Mouse (Mus musculus) stomach, postnatal 0 days (tissue): ENCODE results near the gene Rac3. TPM values are rescaled to one million over a fixed set of nuclear protein-coding genes. Genes with fewer than 3 reads are reported as not detected.

Experiments
- ATAC-seq: fragments of 200-750 bp; cut with Nextera tagmentation; 2 replicates; pipeline ENCODE4 v1.8.0; 2017; ENCODE audit not compliant: low FRiP score, low TSS enrichment
- DNase-seq: peaks from one replicate; pipeline ENCODE4 v3.0.0-alpha.2; 2016; ENCODE audit warnings: low spot score
- H3K27ac ChIP-seq: fragments of 300-500 bp; sonication (generic); replicated peaks from 2 replicates; pipeline ENCODE4 v1.5.1; 2014; ENCODE audit warnings: mild to moderate bottlenecking, control low read depth
- H3K27me3 ChIP-seq: fragments of 300-500 bp; sonication (generic); 2 replicates; pipeline ENCODE4 v1.6.1; 2014; ENCODE audit warnings: low read length; ENCODE audit not compliant: control insufficient read depth, insufficient read depth
- H3K36me3 ChIP-seq: fragments of 300-500 bp; sonication (generic); 2 replicates; pipeline ENCODE4 v1.6.1; 2014; ENCODE audit warnings: low read length, mixed read lengths; ENCODE audit not compliant: control insufficient read depth, insufficient read depth
- H3K4me1 ChIP-seq: fragments of 300-500 bp; sonication (generic); replicated peaks from 2 replicates; pipeline ENCODE4 v1.6.1; 2014; ENCODE audit warnings: antibody characterized with exemption; ENCODE audit not compliant: control insufficient read depth, insufficient read depth
- H3K4me2 ChIP-seq: fragments of 300-500 bp; sonication (generic); replicated peaks from 2 replicates; pipeline ENCODE4 v1.6.1; 2014; ENCODE audit warnings: low read depth, mild to moderate bottlenecking, control low read depth, moderate library complexity
- H3K4me3 ChIP-seq: fragments of 300-500 bp; sonication (generic); 2 replicates; pipeline ENCODE4 v1.5.1; 2014; ENCODE audit warnings: low read depth, low read length, control low read depth
- H3K9ac ChIP-seq: fragments of 300-500 bp; sonication (generic); 2 replicates; pipeline ENCODE4 v1.6.1; 2014; ENCODE audit warnings: mild to moderate bottlenecking, low read length, control low read depth, mixed read lengths
- H3K9me3 ChIP-seq: fragments of 300-500 bp; sonication (generic); 2 replicates; pipeline ENCODE4 v1.6.1; 2016; ENCODE audit warnings: low read length; ENCODE audit not compliant: control insufficient read depth
- CTCF ChIP-seq: IDR thresholded peaks from 2 replicates; pipeline ENCODE4 v1.5.1; 2016; ENCODE audit warnings: antibody characterized with exemption, low read depth, mild to moderate bottlenecking, moderate library complexity
- EP300 ChIP-seq: optimal IDR thresholded peaks from 2 replicates; pipeline ENCODE3; 2016; ENCODE audit warnings: antibody characterized with exemption
- WGBS: fragments of 180-500 bp; shearing (Covaris S2); extraction: QIAGEN DNeasy Blood & Tissue Kit; methylation state at CpG from one replicate; pipeline ENCODE4 v1.1.7; 2014; 5-methylcytosine and 5-hydroxymethylcytosine counted together
- polyA plus RNA-seq: library from polyadenylated mRNA; unstranded; fragments of >200 nt; fragmentation: Nextera tagmentation; extraction: Ambion mirVana; gene quantifications from 2 replicates; pipeline ENCODE4 v1.2.1, GENCODE M21; 2015

The Rac3 gene
- polyA plus RNA-seq, 1 experiment from 2014 or later, result 21.9 TPM

DNA sequence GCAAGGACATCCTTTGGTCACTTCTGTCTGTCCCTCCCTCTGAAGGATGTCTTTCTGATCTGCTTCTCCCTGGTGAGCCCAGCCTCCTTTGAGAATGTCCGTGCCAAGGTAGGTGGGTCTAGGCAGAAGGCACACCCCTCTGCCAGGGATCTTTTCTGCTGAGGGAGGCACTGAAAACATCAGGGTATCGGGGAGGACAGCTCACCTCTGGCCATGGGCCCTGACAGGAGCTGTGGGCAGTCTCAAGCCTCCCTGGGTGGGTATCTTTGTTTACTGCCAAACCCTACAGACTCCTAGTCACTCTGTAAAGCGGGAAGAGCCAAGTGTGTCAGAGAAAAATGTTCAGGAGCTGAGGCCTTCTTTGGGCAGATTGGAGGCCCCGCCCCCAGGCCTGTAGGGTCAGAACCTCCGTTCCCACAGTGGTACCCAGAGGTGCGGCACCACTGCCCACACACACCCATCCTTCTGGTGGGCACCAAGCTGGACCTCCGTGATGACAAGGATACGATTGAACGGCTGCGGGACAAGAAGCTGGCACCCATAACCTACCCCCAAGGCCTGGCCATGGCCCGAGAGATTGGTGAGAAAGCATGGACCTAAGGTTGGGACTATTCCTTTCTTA is 1.6 kb downstream of the Rac3 start:
- no peaks in the 10 kb centered on the region for H3K9me3 ChIP-seq
- ATAC-seq (no peak), DNase-seq (peak; percentile 24)
- WGBS, result 78% methylated on average over 11 of the region's 11 CpGs
- H3K9ac ChIP-seq, result no peak overlapping the region
- H3K36me3 ChIP-seq, result no peaks in the 10 kb centered on the region
- H3K27me3 ChIP-seq, result no peaks in the 10 kb centered on the region
- no peak overlapping the region; the same call in 1 of the 2 replicates for H3K4me2 ChIP-seq
- H3K27ac ChIP-seq, result no peak overlapping the region
- peaks cover 8% of the 10 kb centered on the region; the same call in 1 of the 2 replicates for H3K4me1 ChIP-seq
- no peak for TF ChIP-seq EP300
- TF ChIP-seq CTCF, result no peak
- H3K4me3 ChIP-seq, result no peak overlapping the region

DNA sequence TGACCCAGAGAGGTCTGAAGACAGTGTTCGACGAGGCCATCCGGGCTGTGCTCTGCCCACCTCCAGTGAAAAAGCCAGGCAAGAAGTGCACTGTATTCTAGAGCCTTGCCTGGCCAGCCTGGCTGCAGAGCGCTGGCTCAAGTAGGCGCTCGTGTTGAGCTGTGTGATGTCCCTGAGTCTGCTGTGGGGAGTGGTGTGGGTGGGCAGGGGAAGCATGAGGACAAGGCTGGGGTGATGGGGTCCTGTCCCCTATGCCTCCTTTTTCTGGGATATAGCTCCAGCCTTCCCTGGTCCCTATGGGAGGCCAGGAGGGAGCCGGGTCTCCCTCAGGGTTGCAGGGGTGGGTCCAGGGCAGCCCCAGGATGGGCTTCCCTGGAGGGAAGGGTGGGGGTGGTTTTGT is 2.2 kb downstream of the Rac3 start:
- TF ChIP-seq CTCF (no peak), EP300 (no peak)
- ATAC-seq (no peak), DNase-seq (no peak)
- H3K9me3 ChIP-seq, result no peaks in the 10 kb centered on the region
- H3K9ac ChIP-seq, result no peak overlapping the region
- H3K4me1 ChIP-seq, result peaks cover 8% of the 10 kb centered on the region; the same call in 1 of the 2 replicates
- no peak overlapping the region for H3K4me3 ChIP-seq
- no peaks in the 10 kb centered on the region for H3K36me3 ChIP-seq
- H3K4me2 ChIP-seq, result no peak overlapping the region
- WGBS, result 84% methylated on average over 7 of the region's 7 CpGs
- H3K27ac ChIP-seq, result no peak overlapping the region
- H3K27me3 ChIP-seq, result no peaks in the 10 kb centered on the region

DNA sequence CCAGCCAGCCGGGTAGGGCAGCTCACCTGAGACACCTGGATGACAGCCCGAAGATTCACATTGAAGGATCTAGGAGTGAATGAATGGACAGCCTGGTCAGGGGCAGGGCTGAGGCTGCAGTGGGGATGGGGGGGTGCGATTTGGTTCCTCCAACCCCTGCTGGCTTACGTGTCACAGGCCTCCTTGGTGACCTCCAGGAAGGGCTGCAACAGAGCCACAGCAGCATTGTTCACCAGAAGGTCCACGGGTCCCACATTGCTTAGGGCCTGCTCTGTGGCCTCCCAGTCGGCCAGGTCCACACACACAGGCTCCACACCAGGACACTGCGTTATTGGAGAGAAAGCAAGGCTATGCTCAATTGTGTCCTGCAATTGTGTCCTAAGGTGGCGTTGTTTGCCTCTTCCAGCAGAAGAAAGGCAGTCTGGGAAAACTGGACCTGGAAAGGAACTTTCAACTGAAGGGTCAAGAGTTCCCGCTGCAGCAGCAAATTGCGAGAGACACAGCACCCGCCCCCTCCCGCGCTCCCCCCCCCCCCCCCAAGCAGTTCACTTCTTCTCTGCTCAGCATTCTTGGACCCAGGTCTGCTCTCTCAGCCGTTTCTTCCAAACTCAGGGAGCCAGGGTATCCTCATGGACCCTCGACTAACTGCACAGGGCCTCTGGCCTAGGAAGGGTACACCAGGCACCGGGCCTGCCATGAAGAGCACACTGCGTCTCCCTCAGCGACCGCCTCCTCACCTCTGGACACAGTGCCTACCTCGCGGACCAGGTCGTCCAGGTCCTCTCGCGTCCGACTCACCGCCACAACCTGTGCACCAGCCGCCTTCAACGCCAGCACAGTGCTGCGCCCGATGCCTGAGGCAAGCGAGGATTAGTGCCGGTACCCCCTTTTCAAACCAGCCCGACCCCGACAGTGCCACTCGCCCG is 5.2 kb downstream of the Rac3 start:
- peak overlapping the region; percentile 56 for H3K9ac ChIP-seq
- H3K4me1 ChIP-seq, result 0 out of 2 replicates have a peak, but pooled peaks cover 8% of the 10 kb centered on the region
- 0 out of 2 replicates have a peak overlapping the region, but pooled peaks have one; percentile 24 for H3K27ac ChIP-seq
- no peak for DNase-seq
- no peaks in the 10 kb centered on the region for H3K36me3 ChIP-seq
- WGBS, result 18% methylated on average over 34 of the region's 36 CpGs
- no peaks in the 10 kb centered on the region for H3K27me3 ChIP-seq
- H3K4me2 ChIP-seq, result peak overlapping the region; percentile 71
- H3K4me3 ChIP-seq, result peak overlapping the region; percentile 51
- peak; percentile 51 for ATAC-seq
- H3K9me3 ChIP-seq, result no peaks in the 10 kb centered on the region
- TF ChIP-seq EP300, result no peak
- no peak; the same call in 1 of the 2 replicates for TF ChIP-seq CTCF

DNA sequence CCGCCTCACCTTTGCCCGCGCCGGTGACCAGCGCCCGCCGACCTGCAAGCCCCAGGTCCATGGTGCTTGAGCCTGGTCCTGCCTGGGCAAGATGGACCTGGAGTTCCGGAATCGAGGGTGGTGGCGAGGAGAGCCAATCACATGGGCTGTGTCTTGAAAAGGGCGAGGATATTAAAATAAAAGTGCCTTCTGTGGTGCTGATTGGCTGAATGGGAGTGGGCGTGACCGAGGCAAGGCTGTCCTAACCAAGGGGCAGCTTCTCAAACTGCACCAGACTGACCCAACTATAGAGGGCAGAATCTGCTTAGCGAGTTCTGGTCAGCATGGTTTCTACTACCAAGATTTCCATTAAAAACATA is 5.9 kb downstream of the Rac3 start, which contains the start of gene Dcxr:
Gene Dcxr (minus strand): TSS at position 113 of the 359 bp plus-strand sequence.
- TF ChIP-seq CTCF, result peak; percentile 73
- no peak for TF ChIP-seq EP300
- ATAC-seq, result peak; percentile 90
- Histone ChIP-seq H3K4me2 (peak within 1 kb of the TSS; percentile 71), H3K27me3 (no peaks in the 10 kb centered on the region), H3K4me1 (0 out of 2 replicates have a peak, but pooled peaks cover 5% of the 10 kb centered on the region), H3K9ac (peak within 1 kb of the TSS; percentile 56), H3K27ac (0 out of 2 replicates have a peak within 1 kb of the TSS, but pooled peaks have one; percentile 24), H3K9me3 (no peaks in the 10 kb centered on the region), H3K36me3 (no peaks in the 10 kb centered on the region), H3K4me3 (peak within 1 kb of the TSS; percentile 51)
- peak; percentile 95 for DNase-seq
- under 1% methylated on average over 14 of the region's 14 CpGs for WGBS

DNA sequence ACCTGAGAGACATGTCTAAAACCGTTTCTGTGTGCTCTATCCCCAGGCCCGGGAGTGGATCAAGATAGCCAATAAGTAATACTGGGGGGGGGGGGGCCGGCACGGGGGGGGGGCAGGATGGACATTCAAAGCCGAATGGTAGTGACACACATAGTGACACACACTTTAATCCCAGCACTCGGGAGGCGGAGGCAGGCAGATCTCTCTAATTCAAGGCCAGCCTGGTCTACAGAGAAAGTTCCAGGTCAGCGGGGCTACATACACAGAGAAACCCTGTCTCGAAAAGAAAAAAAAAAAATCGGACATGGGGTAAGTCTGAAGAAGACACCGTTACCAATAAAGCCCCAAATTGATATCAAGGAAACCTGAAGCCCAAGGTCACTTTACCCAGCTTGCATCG is 6.3 kb downstream of the Rac3 start:
- TF ChIP-seq CTCF (no peak), EP300 (no peak)
- H3K9ac ChIP-seq, result no peak overlapping the region
- H3K4me3 ChIP-seq, result no peak overlapping the region
- ATAC-seq (no peak), DNase-seq (no peak)
- no peaks in the 10 kb centered on the region for H3K27me3 ChIP-seq
- H3K4me1 ChIP-seq, result 0 out of 2 replicates have a peak, but pooled peaks cover 5% of the 10 kb centered on the region
- H3K4me2 ChIP-seq, result no peak overlapping the region
- H3K9me3 ChIP-seq, result no peaks in the 10 kb centered on the region
- 64% methylated on average over 12 of the region's 12 CpGs for WGBS
- H3K36me3 ChIP-seq, result no peaks in the 10 kb centered on the region
- no peak overlapping the region for H3K27ac ChIP-seq
